ENCODE assay signal across 23 mouse cellular contexts in genomic region chr10:55148190-55148589, GRCm38 (mm10).
A peak's percentile ranks its signal among the peaks of the same experiment; 100 is the strongest.
DNase-seq lines count a peak whose midpoint lies in the region; ATAC-seq and TF ChIP-seq lines count a peak whose summit lies in the region.
"Had no signal": no experiment of that assay in that cellular context is flagged by ENCODE, and none has a peak within 500 bp of the region (broad histone marks: within the 10 kb centered on the region; RNA-seq: fewer than 3 reads in every experiment).

No protein-coding gene starts in this region.

- no peak for TF ChIP-seq CTCF in lung, embryonic 14.5 days (IDR thresholded peaks at IDR 0.05; ENCODE audit: low read depth)

- WGBS in hindbrain, embryonic 14.5 days = 71% methylated on average over 3 of the region's 3 CpGs
- 75% methylated on average over 3 of the region's 3 CpGs for WGBS in hindbrain, embryonic 16.5 days
- 35% methylated on average over 3 of the region's 3 CpGs for WGBS in lung, embryonic 14.5 days

- H3K4me1 ChIP-seq in hindbrain, embryonic 14.5 days (replicated peaks; ENCODE audit: control insufficient read depth, insufficient read depth, low read length) = no peaks in the 10 kb centered on the region
- H3K4me1 ChIP-seq in hindbrain, embryonic 16.5 days (ENCODE audit: control insufficient read depth, insufficient read depth, low read depth, low read length) = no peaks in the 10 kb centered on the region
- H3K4me1 ChIP-seq in lung, embryonic 14.5 days (ENCODE audit: insufficient read depth) = no peaks in the 10 kb centered on the region
- H3K4me1 ChIP-seq: embryonic facial prominence, embryonic 10.5 days; embryonic facial prominence, embryonic 12.5 days; forebrain, embryonic 13.5 days; forebrain, embryonic 15.5 days had no signal

- DNase-seq in hindbrain, embryonic 14.5 days (ENCODE audit: low spot score) = peak; percentile 6
- peak; percentile 45 for DNase-seq in lung, embryonic 14.5 days
- no peak for DNase-seq in lung, postnatal 10 days
- peak; percentile 55 for DNase-seq in retina, postnatal 1 day
- DNase-seq in retina, embryonic 14.5 days (ENCODE audit: low spot score) = no peak
- DNase-seq in layer of hippocampus, adult 9-11 months = no peak
- DNase-seq: adrenal gland, adult 2 months; adrenal gland, postnatal 10 days; adrenal gland, postnatal 25 days; B cell, adult 2 months; cerebellum, adult 11-12 months; cerebellum, adult 2 months; cerebellum, adult 9-10 months; cerebellum, postnatal 10 days; cerebellum, postnatal 25 days had no signal

- no peaks in the 10 kb centered on the region for H3K9me3 ChIP-seq in hindbrain, embryonic 14.5 days (ENCODE audit: control insufficient read depth, low read length)
- no peaks in the 10 kb centered on the region for H3K9me3 ChIP-seq in hindbrain, embryonic 16.5 days (ENCODE audit: control insufficient read depth, low read length)
- H3K9me3 ChIP-seq in lung, embryonic 14.5 days (ENCODE audit: low read depth, low read length) = no peaks in the 10 kb centered on the region
- H3K9me3 ChIP-seq: embryonic facial prominence, embryonic 10.5 days; embryonic facial prominence, embryonic 12.5 days; forebrain, embryonic 13.5 days; forebrain, embryonic 15.5 days; G1E had no signal

- no peak overlapping the region for H3K4me2 ChIP-seq in hindbrain, embryonic 14.5 days (replicated peaks)
- H3K4me2 ChIP-seq in hindbrain, embryonic 16.5 days (ENCODE audit: low read length) = no peak overlapping the region
- no peak overlapping the region for H3K4me2 ChIP-seq in lung, embryonic 14.5 days
- H3K4me2 ChIP-seq: embryonic facial prominence, embryonic 12.5 days; forebrain, embryonic 13.5 days; forebrain, embryonic 15.5 days had no signal

- no peak overlapping the region for H3K9ac ChIP-seq in hindbrain, embryonic 14.5 days
- no peak overlapping the region for H3K9ac ChIP-seq in hindbrain, embryonic 16.5 days (ENCODE audit: low read depth, low read length)
- H3K9ac ChIP-seq in lung, embryonic 14.5 days = no peak overlapping the region
- H3K9ac ChIP-seq: embryonic facial prominence, embryonic 12.5 days; forebrain, embryonic 13.5 days; forebrain, embryonic 15.5 days had no signal

- H3K4me3 ChIP-seq in hindbrain, embryonic 14.5 days (replicated peaks; ENCODE audit: low read length) = no peak overlapping the region
- H3K4me3 ChIP-seq in hindbrain, embryonic 16.5 days (ENCODE audit: low read length) = no peak overlapping the region
- no peak overlapping the region for H3K4me3 ChIP-seq in lung, embryonic 14.5 days (ENCODE audit: low read depth, low read length)
- H3K4me3 ChIP-seq: embryonic facial prominence, embryonic 10.5 days; embryonic facial prominence, embryonic 12.5 days; forebrain, embryonic 13.5 days; forebrain, embryonic 15.5 days had no signal

- no peaks in the 10 kb centered on the region for H3K36me3 ChIP-seq in hindbrain, embryonic 14.5 days (replicated peaks; ENCODE audit: control insufficient read depth, insufficient read depth)
- no peaks in the 10 kb centered on the region for H3K36me3 ChIP-seq in hindbrain, embryonic 16.5 days (ENCODE audit: control insufficient read depth, insufficient read depth, low read length)
- H3K36me3 ChIP-seq in lung, embryonic 14.5 days (ENCODE audit: insufficient read depth) = no peaks in the 10 kb centered on the region
- H3K36me3 ChIP-seq: embryonic facial prominence, embryonic 10.5 days; embryonic facial prominence, embryonic 12.5 days; forebrain, embryonic 15.5 days; G1E had no signal

- no peak overlapping the region for H3K27ac ChIP-seq in hindbrain, embryonic 14.5 days
- no peak overlapping the region for H3K27ac ChIP-seq in hindbrain, embryonic 16.5 days (ENCODE audit: low read depth, low read length)
- no peak overlapping the region for H3K27ac ChIP-seq in lung, embryonic 14.5 days (ENCODE audit: low read depth)
- H3K27ac ChIP-seq: embryonic facial prominence, embryonic 10.5 days; embryonic facial prominence, embryonic 12.5 days; forebrain, embryonic 13.5 days; forebrain, embryonic 15.5 days had no signal

- no peak for ATAC-seq in hindbrain, embryonic 14.5 days (ENCODE audit: low FRiP score)
- no peak for ATAC-seq in hindbrain, embryonic 16.5 days
- peak; percentile 68; the same call in 1 of the 2 replicates for ATAC-seq in lung, embryonic 14.5 days (ENCODE audit: insufficient read depth)
- ATAC-seq: CD4-positive, CD25-positive, alpha-beta regulatory T cell, adult 4 months; forebrain, embryonic 13.5 days; forebrain, embryonic 15.5 days had no signal

- H3K27me3 ChIP-seq in hindbrain, embryonic 14.5 days (ENCODE audit: control insufficient read depth, insufficient read depth, low read length) = no peaks in the 10 kb centered on the region
- H3K27me3 ChIP-seq in hindbrain, embryonic 16.5 days (replicated peaks; ENCODE audit: control insufficient read depth, insufficient read depth, low read length) = no peaks in the 10 kb centered on the region
- H3K27me3 ChIP-seq in lung, embryonic 14.5 days (ENCODE audit: insufficient read depth, low read length) = no peaks in the 10 kb centered on the region
- H3K27me3 ChIP-seq: CH12.LX; embryonic facial prominence, embryonic 12.5 days; forebrain, embryonic 13.5 days; forebrain, embryonic 15.5 days had no signal

Comparison
In these comparisons a context has a peak if more than half of its experiments do, and no peak if none do; other contexts are left out.
1. DNase-seq: peak in hindbrain, embryonic 14.5 days (single experiment), lung, embryonic 14.5 days (single experiment) and retina, postnatal 1 day (single experiment); none in lung, postnatal 10 days (single experiment), retina, embryonic 14.5 days (single experiment) and layer of hippocampus, adult 9-11 months (single experiment).